Mouse (Mus musculus): Measurements from ENCODE around the gene Slc4a4. TPM values are rescaled to one million over a fixed set of nuclear protein-coding genes. Genes with fewer than 3 reads are reported as not detected.

Gene Slc4a4
- polyA plus RNA-seq, 1 experiment from 2014 or later, result 8.4 TPM

- peak; percentile 42 for ATAC-seq (replicated peaks; ENCODE audit: low FRiP score)
- H3K27ac ChIP-seq, result no peak overlapping the region
- H3K9ac ChIP-seq, result peak overlapping the region; percentile 67
- peaks cover 17% of the 10 kb centered on the region for H3K4me1 ChIP-seq
- H3K27me3 ChIP-seq, result peaks cover 31% of the 10 kb centered on the region
- peak overlapping the region; percentile 77 for H3K4me3 ChIP-seq (replicated peaks)
- H3K4me2 ChIP-seq, result peak overlapping the region; percentile 91
- no peaks in the 10 kb centered on the region for H3K9me3 ChIP-seq (replicated peaks)
- WGBS, result 2% methylated on average over 29 of the region's 29 CpGs
- H3K36me3 ChIP-seq, result no peaks in the 10 kb centered on the region
These were observed 1.2 kb downstream of the Slc4a4 start for GRCm38 (mm10) chr5:88887556-88888412.

GRCm38 (mm10) chr5:88888413-88888700 lies 1.7 kb downstream of the Slc4a4 start:
- ATAC-seq (replicated peaks; ENCODE audit: low FRiP score), result no peak
- 34% methylated on average over 8 of the region's 8 CpGs for WGBS
- Histone ChIP-seq H3K9me3 (replicated peaks) (no peaks in the 10 kb centered on the region), H3K4me2 (peak overlapping the region; percentile 91), H3K4me1 (peaks cover 17% of the 10 kb centered on the region), H3K27ac (no peak overlapping the region), H3K27me3 (peaks cover 31% of the 10 kb centered on the region), H3K36me3 (no peaks in the 10 kb centered on the region), H3K4me3 (replicated peaks) (peak overlapping the region; percentile 77), H3K9ac (peak overlapping the region; percentile 4; the same call in 1 of the 2 replicates)

GRCm38 (mm10) chr5:88889326-88889725 lies 2.7 kb downstream of the Slc4a4 start:
- Histone ChIP-seq H3K9me3 (replicated peaks) (no peaks in the 10 kb centered on the region), H3K4me2 (no peak overlapping the region)
- ATAC-seq (replicated peaks; ENCODE audit: low FRiP score), result no peak

DNA sequence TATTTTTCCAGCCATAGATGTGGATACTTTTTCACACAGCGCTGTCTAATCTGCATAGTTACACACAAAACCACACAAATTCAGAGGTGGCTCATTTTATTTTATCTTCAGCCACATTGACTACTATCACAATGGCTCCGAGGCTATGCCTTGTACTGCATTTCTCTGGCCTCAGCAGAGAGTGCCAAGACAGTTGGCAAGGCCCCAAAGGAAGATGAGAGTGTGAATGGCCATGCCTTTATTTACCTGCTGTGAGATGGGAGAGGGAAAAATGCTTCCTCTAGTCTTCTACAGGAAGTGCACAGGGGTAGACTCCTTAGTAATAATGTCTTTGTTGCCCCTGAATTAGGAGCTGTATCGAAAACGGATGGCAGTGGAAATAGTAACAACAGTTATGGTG lies 3.5 kb downstream of the Slc4a4 start:
- H3K4me2 ChIP-seq, result no peak overlapping the region
- no peak overlapping the region for H3K4me3 ChIP-seq (replicated peaks)
- ATAC-seq (replicated peaks; ENCODE audit: low FRiP score), result no peak
- H3K27me3 ChIP-seq, result peaks cover 21% of the 10 kb centered on the region
- WGBS, result 89% methylated on average over 4 of the region's 4 CpGs
- no peaks in the 10 kb centered on the region for H3K9me3 ChIP-seq (replicated peaks)
- no peaks in the 10 kb centered on the region for H3K36me3 ChIP-seq
- no peak overlapping the region for H3K9ac ChIP-seq
- H3K4me1 ChIP-seq, result peaks cover 17% of the 10 kb centered on the region
- no peak overlapping the region for H3K27ac ChIP-seq

More at GRCm38 (mm10) chr5:88889326-88889725, 2.7 kb downstream of the Slc4a4 start:
- Histone ChIP-seq H3K27me3 (peaks cover 29% of the 10 kb centered on the region), H3K4me3 (replicated peaks) (no peak overlapping the region), H3K9ac (no peak overlapping the region), H3K36me3 (no peaks in the 10 kb centered on the region), H3K27ac (no peak overlapping the region), H3K4me1 (peaks cover 17% of the 10 kb centered on the region)
- 38% methylated on average over 4 of the region's 4 CpGs for WGBS

DNA sequence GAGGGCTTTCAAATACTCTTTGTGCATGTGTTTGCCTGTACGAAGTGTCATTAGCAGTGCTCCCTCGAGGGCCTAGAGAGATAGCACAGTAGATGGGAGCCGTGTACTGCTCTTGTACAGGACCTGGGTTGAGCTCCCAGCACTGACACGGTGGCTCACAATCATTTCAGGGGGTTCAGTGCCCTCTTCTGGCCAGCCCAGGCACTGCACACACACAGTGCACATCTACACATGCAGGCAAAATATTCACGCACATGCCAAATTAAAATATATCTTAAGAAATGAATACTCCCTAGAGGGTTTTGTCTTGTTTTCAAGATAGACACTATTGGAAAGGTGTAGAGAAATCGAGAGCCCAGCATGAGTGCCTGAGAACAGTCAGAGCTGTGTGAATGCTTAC lies 10.0 kb downstream of the Slc4a4 start:
- H3K4me3 ChIP-seq (replicated peaks), result no peak overlapping the region
- no peaks in the 10 kb centered on the region for H3K27me3 ChIP-seq
- no peaks in the 10 kb centered on the region for H3K36me3 ChIP-seq
- H3K9me3 ChIP-seq (replicated peaks), result 0 out of 2 replicates have a peak, but pooled peaks cover 5% of the 10 kb centered on the region
- no peak overlapping the region for H3K27ac ChIP-seq
- WGBS, result 91% methylated on average over 6 of the region's 6 CpGs
- H3K4me2 ChIP-seq, result no peak overlapping the region
- H3K4me1 ChIP-seq, result no peaks in the 10 kb centered on the region
- H3K9ac ChIP-seq, result no peak overlapping the region
- ATAC-seq (replicated peaks; ENCODE audit: low FRiP score), result no peak

DNA sequence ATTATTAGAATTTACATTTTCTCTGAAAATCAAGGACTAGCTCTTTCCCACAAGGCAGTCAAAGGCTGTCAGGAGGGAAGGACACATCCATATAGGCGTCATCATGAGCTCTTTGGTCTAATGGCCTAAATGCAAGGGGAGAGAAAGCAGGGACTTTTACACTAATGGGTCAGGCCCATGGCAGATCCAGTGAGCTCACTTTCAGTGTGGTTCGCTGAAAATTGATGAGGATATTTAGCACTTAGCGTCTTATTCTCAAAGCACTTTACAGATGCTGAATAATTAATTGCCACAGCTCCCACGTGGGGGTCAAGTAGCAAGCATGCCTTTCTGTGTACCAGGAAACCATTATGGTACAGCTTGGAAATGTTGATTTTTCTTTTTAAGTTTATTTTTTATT lies 16.5 kb downstream of the Slc4a4 start:
- Histone ChIP-seq H3K27me3 (no peaks in the 10 kb centered on the region), H3K9ac (no peak overlapping the region), H3K36me3 (no peaks in the 10 kb centered on the region), H3K9me3 (replicated peaks) (no peaks in the 10 kb centered on the region), H3K4me3 (replicated peaks) (no peak overlapping the region), H3K4me1 (no peaks in the 10 kb centered on the region), H3K4me2 (no peak overlapping the region), H3K27ac (no peak overlapping the region)
- ATAC-seq (replicated peaks; ENCODE audit: low FRiP score), result no peak
- 28% methylated on average over 4 of the region's 4 CpGs for WGBS

GRCm38 (mm10) chr5:88903526-88903925 lies 16.9 kb downstream of the Slc4a4 start:
- H3K4me2 ChIP-seq, result no peak overlapping the region
- no peak for ATAC-seq (replicated peaks; ENCODE audit: low FRiP score)
- 35% methylated on average over 1 of the region's 1 CpGs for WGBS

DNA sequence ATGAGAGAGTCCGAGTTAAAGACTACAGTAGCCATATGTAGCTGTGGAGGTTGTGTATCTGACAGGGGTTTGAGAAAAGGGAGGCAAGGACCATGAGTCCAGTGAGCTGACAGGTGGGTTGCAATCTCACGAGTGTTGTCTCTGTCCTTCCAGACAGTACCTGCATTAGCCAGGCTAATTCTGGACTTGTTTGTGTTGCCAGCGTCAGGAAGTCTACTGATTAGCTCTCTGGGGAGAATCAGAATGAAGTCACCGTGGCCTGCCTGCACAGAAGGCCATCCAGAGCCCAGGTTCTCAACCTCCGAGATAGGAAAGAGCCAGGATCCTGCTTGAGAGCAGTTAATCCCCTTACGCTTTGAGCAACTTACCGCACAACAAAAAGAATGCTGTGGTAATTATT lies 18.2 kb downstream of the Slc4a4 start:
- WGBS, result 74% methylated on average over 7 of the region's 7 CpGs

More at GRCm38 (mm10) chr5:88903526-88903925, 16.9 kb downstream of the Slc4a4 start:
- Histone ChIP-seq H3K9me3 (replicated peaks) (no peaks in the 10 kb centered on the region), H3K27ac (no peak overlapping the region), H3K36me3 (no peaks in the 10 kb centered on the region), H3K4me1 (no peaks in the 10 kb centered on the region), H3K4me3 (replicated peaks) (no peak overlapping the region), H3K9ac (no peak overlapping the region), H3K27me3 (no peaks in the 10 kb centered on the region)

GRCm38 (mm10) chr5:88907615-88908014 lies 21.0 kb downstream of the Slc4a4 start:
- WGBS, result 95% methylated on average over 3 of the region's 3 CpGs
- Histone ChIP-seq H3K9ac (no peak overlapping the region), H3K36me3 (no peaks in the 10 kb centered on the region), H3K4me3 (replicated peaks) (no peak overlapping the region), H3K4me2 (no peak overlapping the region), H3K4me1 (no peaks in the 10 kb centered on the region), H3K27ac (no peak overlapping the region), H3K27me3 (no peaks in the 10 kb centered on the region), H3K9me3 (replicated peaks) (no peaks in the 10 kb centered on the region)
- ATAC-seq (replicated peaks; ENCODE audit: low FRiP score), result no peak

More for the DNA sequence above, 18.2 kb downstream of the Slc4a4 start:
- Histone ChIP-seq H3K9ac (no peak overlapping the region), H3K9me3 (replicated peaks) (no peaks in the 10 kb centered on the region), H3K36me3 (no peaks in the 10 kb centered on the region), H3K4me1 (no peaks in the 10 kb centered on the region), H3K27ac (no peak overlapping the region), H3K4me3 (replicated peaks) (no peak overlapping the region), H3K4me2 (no peak overlapping the region), H3K27me3 (no peaks in the 10 kb centered on the region)
- ATAC-seq (replicated peaks; ENCODE audit: low FRiP score), result no peak

DNA sequence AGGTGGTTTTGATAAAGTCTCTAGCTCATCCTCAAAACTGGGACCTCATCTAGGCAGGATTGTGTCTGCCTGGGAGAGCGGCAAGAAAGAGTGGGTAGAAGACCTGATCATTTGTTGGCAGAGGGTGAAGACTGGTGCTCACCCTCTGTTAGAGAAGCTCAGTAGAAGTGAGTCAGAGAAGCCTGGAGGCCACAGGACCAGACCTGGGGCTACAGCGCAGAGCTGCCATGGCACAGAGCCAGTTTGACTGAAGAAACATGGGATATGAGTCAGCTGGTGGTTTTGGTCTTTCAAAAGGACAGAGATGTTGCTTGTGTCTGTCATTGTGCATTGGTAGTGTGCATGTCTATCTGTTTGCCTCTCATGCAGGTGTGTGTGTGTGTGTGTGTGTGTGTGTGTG lies 26.0 kb downstream of the Slc4a4 start:
- 91% methylated on average over 2 of the region's 2 CpGs for WGBS

GRCm38 (mm10) chr5:88915082-88915481 lies 28.5 kb downstream of the Slc4a4 start:
- H3K9ac ChIP-seq, result no peak overlapping the region
- H3K4me3 ChIP-seq (replicated peaks), result no peak overlapping the region
- H3K27me3 ChIP-seq, result no peaks in the 10 kb centered on the region
- no peak overlapping the region for H3K4me2 ChIP-seq
- no peak for ATAC-seq (replicated peaks; ENCODE audit: low FRiP score)
- no peaks in the 10 kb centered on the region for H3K36me3 ChIP-seq
- no peaks in the 10 kb centered on the region for H3K4me1 ChIP-seq
- WGBS, result 89% methylated on average over 5 of the region's 5 CpGs
- H3K27ac ChIP-seq, result no peak overlapping the region
- no peaks in the 10 kb centered on the region for H3K9me3 ChIP-seq (replicated peaks)

More for the DNA sequence above, 26.0 kb downstream of the Slc4a4 start:
- no peaks in the 10 kb centered on the region for H3K4me1 ChIP-seq
- H3K27me3 ChIP-seq, result no peaks in the 10 kb centered on the region
- no peak overlapping the region for H3K27ac ChIP-seq
- H3K36me3 ChIP-seq, result no peaks in the 10 kb centered on the region
- no peak for ATAC-seq (replicated peaks; ENCODE audit: low FRiP score)
- no peak overlapping the region for H3K9ac ChIP-seq
- no peak overlapping the region for H3K4me2 ChIP-seq
- H3K4me3 ChIP-seq (replicated peaks), result no peak overlapping the region
- no peaks in the 10 kb centered on the region for H3K9me3 ChIP-seq (replicated peaks)

- H3K27ac ChIP-seq, result no peak overlapping the region
- no peaks in the 10 kb centered on the region for H3K4me1 ChIP-seq
- 69% methylated on average over 9 of the region's 9 CpGs for WGBS
- no peak overlapping the region for H3K4me3 ChIP-seq (replicated peaks)
- H3K9me3 ChIP-seq (replicated peaks), result no peaks in the 10 kb centered on the region
- no peaks in the 10 kb centered on the region for H3K36me3 ChIP-seq
- no peak overlapping the region for H3K9ac ChIP-seq
- no peak overlapping the region for H3K4me2 ChIP-seq
- 0 out of 2 replicates have a peak, but pooled peaks have one; percentile 22 for ATAC-seq (replicated peaks; ENCODE audit: low FRiP score)
- H3K27me3 ChIP-seq, result no peaks in the 10 kb centered on the region
These were observed 29.9 kb downstream of the Slc4a4 start for GRCm38 (mm10) chr5:88916501-88916971.
